Mouse (Mus musculus) hindbrain, postnatal 0 days (tissue): ENCODE data around the gene Aass. TPM values are rescaled to one million over a fixed set of nuclear protein-coding genes. Genes with fewer than 3 reads are reported as not detected.

Experiments used
- ATAC-seq: fragments of 200-750 bp; cut with Nextera tagmentation; 2 replicates; pipeline ENCODE4 v1.8.0; 2017; ENCODE audit warnings: mild to moderate bottlenecking, moderate TSS enrichment, moderate library complexity
- DNase-seq: peaks from one replicate; pipeline ENCODE4 v3.0.0-alpha.2; 2015; ENCODE audit warnings: low spot score
- H3K27ac ChIP-seq: fragments of 300-500 bp; sonication (generic); 2 replicates; pipeline ENCODE4 v1.5.1; 2014; ENCODE audit warnings: mild to moderate bottlenecking
- H3K27me3 ChIP-seq: fragments of 300-500 bp; sonication (generic); 2 replicates; pipeline ENCODE4 v1.6.1; 2014; ENCODE audit warnings: low read length, mixed read lengths; ENCODE audit not compliant: insufficient read depth
- H3K36me3 ChIP-seq: fragments of 300-500 bp; sonication (generic); 2 replicates; pipeline ENCODE4 v1.6.1; 2014; ENCODE audit warnings: low read length, mixed read lengths; ENCODE audit not compliant: insufficient read depth
- H3K4me1 ChIP-seq: fragments of 300-500 bp; sonication (generic); 2 replicates; pipeline ENCODE4 v1.6.1; 2014; ENCODE audit warnings: antibody characterized with exemption, low read length, mixed read lengths; ENCODE audit not compliant: insufficient read depth
- H3K4me2 ChIP-seq: fragments of 300-500 bp; sonication (generic); 2 replicates; pipeline ENCODE4 v1.6.1; 2014; ENCODE audit warnings: low read depth, mild to moderate bottlenecking, low read length, moderate library complexity, mixed read lengths
- H3K4me3 ChIP-seq: fragments of 300-500 bp; sonication (generic); 2 replicates; pipeline ENCODE4 v1.5.1; 2014; ENCODE audit warnings: low read length
- H3K9ac ChIP-seq: fragments of 300-500 bp; sonication (generic); replicated peaks from 2 replicates; pipeline ENCODE4 v1.6.1; 2014; ENCODE audit warnings: mild to moderate bottlenecking, low read length, moderate library complexity, mixed read lengths
- H3K9me3 ChIP-seq: fragments of 300-500 bp; sonication (generic); 2 replicates; pipeline ENCODE4 v1.6.1; 2016; ENCODE audit warnings: low read length, mixed read lengths
- CTCF ChIP-seq: IDR thresholded peaks from 2 replicates; pipeline ENCODE4 v1.5.1; 2016; ENCODE audit warnings: antibody characterized with exemption, control low read depth, low read depth
- WGBS: fragments of 180-500 bp; shearing (Covaris S2); extraction: QIAGEN DNeasy Blood & Tissue Kit; methylation state at CpG from one replicate; pipeline ENCODE4 v1.1.7; 2014; 5-methylcytosine and 5-hydroxymethylcytosine counted together
- polyA plus RNA-seq: library from polyadenylated mRNA; unstranded; fragments of >200 nt; fragmentation: Nextera tagmentation; extraction: Ambion mirVana; gene quantifications from 2 replicates; pipeline ENCODE4 v1.2.1, GENCODE M21; 2015
- total RNA-seq: library from RNA; depleted of rRNA; stranded (reverse); fragments of >200 nt; gene quantifications from 2 replicates; pipeline ENCODE4 v1.2.3, GENCODE M21; 2014

The Aass gene
- total and polyA plus RNA-seq, 2 experiments from 2014 or later = 0.52 to 0.59 TPM

GRCm38 (mm10) chr6:23131015-23131414 is 1.8 kb downstream of the Aass start:
- H3K9me3 ChIP-seq = no peaks in the 10 kb centered on the region
- TF ChIP-seq CTCF = no peak
- no peak overlapping the region for H3K4me2 ChIP-seq
- no peak overlapping the region for H3K9ac ChIP-seq
- no peak overlapping the region for H3K4me3 ChIP-seq
- H3K27ac ChIP-seq = no peak overlapping the region
- peaks cover 2% of the 10 kb centered on the region; the same call in 1 of the 2 replicates for H3K4me1 ChIP-seq
- ATAC-seq = no peak
- 0 out of 2 replicates have a peak, but pooled peaks cover 5% of the 10 kb centered on the region for H3K27me3 ChIP-seq
- no peaks in the 10 kb centered on the region for H3K36me3 ChIP-seq
- 82% methylated on average over 4 of the region's 4 CpGs for WGBS
- DNase-seq = no peak

- DNase-seq (peak; percentile 50), ATAC-seq (no peak)
- WGBS = 62% methylated on average over 4 of the region's 4 CpGs
- Histone ChIP-seq H3K27me3 (0 out of 2 replicates have a peak, but pooled peaks cover 5% of the 10 kb centered on the region), H3K4me3 (no peak overlapping the region), H3K4me1 (peaks cover 2% of the 10 kb centered on the region; the same call in 1 of the 2 replicates), H3K4me2 (no peak overlapping the region), H3K9ac (no peak overlapping the region), H3K9me3 (no peaks in the 10 kb centered on the region), H3K27ac (no peak overlapping the region), H3K36me3 (no peaks in the 10 kb centered on the region)
- no peak for TF ChIP-seq CTCF
Measured at GRCm38 (mm10) chr6:23129201-23129600, 3.6 kb downstream of the Aass start.

GRCm38 (mm10) chr6:23126706-23127105 is 6.1 kb downstream of the Aass start:
- H3K4me1 ChIP-seq = no peaks in the 10 kb centered on the region
- no peak for TF ChIP-seq CTCF
- no peaks in the 10 kb centered on the region for H3K36me3 ChIP-seq
- no peak overlapping the region for H3K9ac ChIP-seq
- H3K4me3 ChIP-seq = no peak overlapping the region
- H3K4me2 ChIP-seq = no peak overlapping the region
- no peak for ATAC-seq
- H3K27ac ChIP-seq = no peak overlapping the region
- no peak for DNase-seq
- H3K27me3 ChIP-seq = no peaks in the 10 kb centered on the region
- 82% methylated on average over 7 of the region's 7 CpGs for WGBS
- H3K9me3 ChIP-seq = no peaks in the 10 kb centered on the region

GRCm38 (mm10) chr6:23125831-23126230 is 7.0 kb downstream of the Aass start:
- no peaks in the 10 kb centered on the region for H3K4me1 ChIP-seq
- no peak overlapping the region for H3K4me2 ChIP-seq
- no peak for ATAC-seq
- no peak overlapping the region for H3K9ac ChIP-seq
- no peak overlapping the region for H3K27ac ChIP-seq
- TF ChIP-seq CTCF = no peak
- no peaks in the 10 kb centered on the region for H3K36me3 ChIP-seq
- no peaks in the 10 kb centered on the region for H3K9me3 ChIP-seq
- H3K27me3 ChIP-seq = no peaks in the 10 kb centered on the region
- 86% methylated on average over 5 of the region's 5 CpGs for WGBS
- H3K4me3 ChIP-seq = no peak overlapping the region
- DNase-seq = no peak

- H3K4me1 ChIP-seq = no peaks in the 10 kb centered on the region
- WGBS = 86% methylated on average over 2 of the region's 2 CpGs
- no peak overlapping the region for H3K4me2 ChIP-seq
- no peak for TF ChIP-seq CTCF
- no peak overlapping the region for H3K9ac ChIP-seq
- H3K27me3 ChIP-seq = no peaks in the 10 kb centered on the region
- H3K4me3 ChIP-seq = no peak overlapping the region
- H3K36me3 ChIP-seq = no peaks in the 10 kb centered on the region
- no peak overlapping the region for H3K27ac ChIP-seq
- ATAC-seq (no peak), DNase-seq (no peak)
- H3K9me3 ChIP-seq = no peaks in the 10 kb centered on the region
Measured at GRCm38 (mm10) chr6:23124823-23125222, 8.0 kb downstream of the Aass start.

GRCm38 (mm10) chr6:23122934-23123333 is 9.9 kb downstream of the Aass start:
- Histone ChIP-seq H3K27me3 (no peaks in the 10 kb centered on the region), H3K27ac (no peak overlapping the region), H3K4me3 (no peak overlapping the region), H3K9ac (no peak overlapping the region), H3K36me3 (no peaks in the 10 kb centered on the region), H3K9me3 (no peaks in the 10 kb centered on the region), H3K4me2 (no peak overlapping the region), H3K4me1 (no peaks in the 10 kb centered on the region)
- 48% methylated on average over 3 of the region's 3 CpGs for WGBS
- DNase-seq (peak; percentile 20), ATAC-seq (no peak)
- TF ChIP-seq CTCF = peak; percentile 53

- ATAC-seq (no peak), DNase-seq (no peak)
- no peak overlapping the region for H3K4me3 ChIP-seq
- H3K4me2 ChIP-seq = no peak overlapping the region
- no peak for TF ChIP-seq CTCF
- no peak overlapping the region for H3K27ac ChIP-seq
- WGBS = 69% methylated on average over 6 of the region's 6 CpGs
- no peaks in the 10 kb centered on the region for H3K9me3 ChIP-seq
- H3K9ac ChIP-seq = no peak overlapping the region
- no peaks in the 10 kb centered on the region for H3K36me3 ChIP-seq
- H3K27me3 ChIP-seq = no peaks in the 10 kb centered on the region
- H3K4me1 ChIP-seq = no peaks in the 10 kb centered on the region
Measured at GRCm38 (mm10) chr6:23114781-23115180, 18.0 kb downstream of the Aass start.
